Mouse (Mus musculus): ENCODE results near the gene Lin7a.
"Not testable (repeated sequence)": the region's sequence is repeated elsewhere in the genome, so short reads cannot be mapped to it uniquely, and the experiment has no call there.

The Lin7a gene

GRCm38 (mm10) chr10:107237076-107237475 is 34.4 kb upstream of the Lin7a start:
- DNase-seq (ENCODE audit: low spot score) = no peak

GRCm38 (mm10) chr10:107237736-107238135 is 33.8 kb upstream of the Lin7a start:
- no peak for DNase-seq (ENCODE audit: low spot score)

- DNase-seq (ENCODE audit: low spot score) = no peak
Observed at GRCm38 (mm10) chr10:107238151-107238860, 33.2 kb upstream of the Lin7a start.

GRCm38 (mm10) chr10:107238861-107239435 is 32.5 kb upstream of the Lin7a start:
- no peak for DNase-seq (ENCODE audit: low spot score)

GRCm38 (mm10) chr10:107239651-107240330 is 31.7 kb upstream of the Lin7a start:
- no peak for DNase-seq (ENCODE audit: low spot score)

- no peak for DNase-seq (ENCODE audit: low spot score)
Observed at GRCm38 (mm10) chr10:107240446-107240845, 31.0 kb upstream of the Lin7a start.

GRCm38 (mm10) chr10:107240986-107241385 is 30.5 kb upstream of the Lin7a start:
- DNase-seq (ENCODE audit: low spot score) = no peak

GRCm38 (mm10) chr10:107241406-107241805 is 30.1 kb upstream of the Lin7a start:
- DNase-seq (ENCODE audit: low spot score) = no peak

- DNase-seq (ENCODE audit: low spot score) = not testable (repeated sequence)
Observed at GRCm38 (mm10) chr10:107241999-107242398, 29.5 kb upstream of the Lin7a start.

- DNase-seq (ENCODE audit: low spot score) = no peak
Observed at GRCm38 (mm10) chr10:107242696-107243400, 28.6 kb upstream of the Lin7a start.

GRCm38 (mm10) chr10:107244211-107244610 is 27.3 kb upstream of the Lin7a start:
- no peak for DNase-seq (ENCODE audit: low spot score)

- DNase-seq (ENCODE audit: low spot score) = no peak
Observed at GRCm38 (mm10) chr10:107244691-107245530, 26.6 kb upstream of the Lin7a start.

GRCm38 (mm10) chr10:107245531-107245840 is 26.0 kb upstream of the Lin7a start:
- no peak for DNase-seq (ENCODE audit: low spot score)

GRCm38 (mm10) chr10:107245961-107246460 is 25.5 kb upstream of the Lin7a start:
- no peak for DNase-seq (ENCODE audit: low spot score)

- no peak for DNase-seq (ENCODE audit: low spot score)
Observed at GRCm38 (mm10) chr10:107247001-107247670, 24.4 kb upstream of the Lin7a start.

- no peak for DNase-seq (ENCODE audit: low spot score)
Observed at GRCm38 (mm10) chr10:107248481-107248880, 23.0 kb upstream of the Lin7a start.

- DNase-seq (ENCODE audit: low spot score) = no peak
Observed at GRCm38 (mm10) chr10:107249056-107249455, 22.4 kb upstream of the Lin7a start.

- DNase-seq (ENCODE audit: low spot score) = no peak
Observed at GRCm38 (mm10) chr10:107249606-107250186, 21.8 kb upstream of the Lin7a start.

- no peak for DNase-seq (ENCODE audit: low spot score)
Observed at GRCm38 (mm10) chr10:107250346-107251210, 20.9 kb upstream of the Lin7a start.

GRCm38 (mm10) chr10:107251271-107251670 is 20.2 kb upstream of the Lin7a start:
- DNase-seq (ENCODE audit: low spot score) = no peak
